Mouse (Mus musculus): ENCODE results near the gene Gjd3. TPM values are rescaled to one million over a fixed set of nuclear protein-coding genes. Genes with fewer than 3 reads are reported as not detected.
A peak's percentile ranks its signal among the peaks of the same experiment; 100 is the strongest.
"Not testable (repeated sequence)": the region's sequence is repeated elsewhere in the genome, so short reads cannot be mapped to it uniquely, and the experiment has no call there.

Gene Gjd3
- total RNA-seq (2021) = 1 to 10 TPM in 1 of 2 experiments, under 1 TPM in 1; 0.52 to 1.1 TPM

GRCm38 (mm10) chr11:98982773-98983133, at the start of gene Gjd3:
TSS of gene Gjd3 (minus strand) at chr11:98983016.
- intact Hi-C loops (cut with DNase I) = no loop called here
- no peak for DNase-seq (ENCODE audit: low spot score)

GRCm38 (mm10) chr11:99026899-99027440, 44.2 kb upstream of the Gjd3 start:
- no peak for DNase-seq (ENCODE audit: low spot score)
- intact Hi-C loops (cut with DNase I) = no loop called here

- DNase-seq (ENCODE audit: low spot score) = no peak
- intact Hi-C loops (cut with DNase I) = no loop called here
Measured at GRCm38 (mm10) chr11:99025878-99026277, 43.1 kb upstream of the Gjd3 start.

GRCm38 (mm10) chr11:99024468-99025134, 41.8 kb upstream of the Gjd3 start:
- no peak for DNase-seq (ENCODE audit: low spot score)
- intact Hi-C loops (cut with DNase I) = no loop called here

GRCm38 (mm10) chr11:99023500-99024467, 41.0 kb upstream of the Gjd3 start, which contains the start of gene Top2a:
TSS of gene Top2a (minus strand) at chr11:99024189.
- intact Hi-C loops (cut with DNase I) = no loop called here
- DNase-seq (ENCODE audit: low spot score) = peak; percentile 85

- intact Hi-C loops (cut with DNase I) = no loop called here
- DNase-seq (ENCODE audit: low spot score) = no peak
Measured at GRCm38 (mm10) chr11:99023094-99023493, 40.3 kb upstream of the Gjd3 start.

- intact Hi-C loops (cut with DNase I) = no loop called here
- no peak for DNase-seq (ENCODE audit: low spot score)
Measured at GRCm38 (mm10) chr11:99022384-99022933, 39.6 kb upstream of the Gjd3 start.

- intact Hi-C loops (cut with DNase I) = no loop called here
- no peak for DNase-seq (ENCODE audit: low spot score)
Measured at GRCm38 (mm10) chr11:99019844-99020243, 37.0 kb upstream of the Gjd3 start.

GRCm38 (mm10) chr11:99013856-99014255, 31.0 kb upstream of the Gjd3 start:
- intact Hi-C loops (cut with DNase I) = no loop called here
- DNase-seq (ENCODE audit: low spot score) = no peak

GRCm38 (mm10) chr11:99010706-99011105, 27.9 kb upstream of the Gjd3 start:
- no peak for DNase-seq (ENCODE audit: low spot score)
- intact Hi-C loops (cut with DNase I) = no loop called here

- DNase-seq (ENCODE audit: low spot score) = no peak
- intact Hi-C loops (cut with DNase I) = no loop called here
Measured at GRCm38 (mm10) chr11:99010124-99010523, 27.3 kb upstream of the Gjd3 start.

- intact Hi-C loops (cut with DNase I) = no loop called here
- DNase-seq (ENCODE audit: low spot score) = no peak
Measured at GRCm38 (mm10) chr11:99006788-99007187, 24.0 kb upstream of the Gjd3 start.

- intact Hi-C loops (cut with DNase I) = no loop called here
- DNase-seq (ENCODE audit: low spot score) = no peak
Measured at GRCm38 (mm10) chr11:98999243-98999642, 16.4 kb upstream of the Gjd3 start.

GRCm38 (mm10) chr11:98998776-98999175, 16.0 kb upstream of the Gjd3 start:
- intact Hi-C loops (cut with DNase I) = no loop called here
- no peak for DNase-seq (ENCODE audit: low spot score)

GRCm38 (mm10) chr11:98997659-98998058, 14.8 kb upstream of the Gjd3 start:
- no peak for DNase-seq (ENCODE audit: low spot score)
- intact Hi-C loops (cut with DNase I) = no loop called here

- DNase-seq (ENCODE audit: low spot score) = no peak
- intact Hi-C loops (cut with DNase I) = no loop called here
Measured at GRCm38 (mm10) chr11:98995987-98996386, 13.2 kb upstream of the Gjd3 start.

GRCm38 (mm10) chr11:98990866-98991265, 8.1 kb upstream of the Gjd3 start:
- DNase-seq (ENCODE audit: low spot score) = no peak
- intact Hi-C loops (cut with DNase I) = no loop called here

GRCm38 (mm10) chr11:98988260-98988659, 5.4 kb upstream of the Gjd3 start:
- intact Hi-C loops (cut with DNase I); DNase-seq (ENCODE audit: low spot score): not testable (repeated sequence)

- DNase-seq (ENCODE audit: low spot score) = peak; percentile 11
- intact Hi-C loops (cut with DNase I) = no loop called here
Measured at GRCm38 (mm10) chr11:98985542-98985941, 2.7 kb upstream of the Gjd3 start.

- no peak for DNase-seq (ENCODE audit: low spot score)
- intact Hi-C loops (cut with DNase I) = no loop called here
Measured at GRCm38 (mm10) chr11:98983551-98983950, 735 bp upstream of the Gjd3 start.
